Mouse (Mus musculus) 3134 (cell line): ENCODE data around the gene Prpf3.
"Not testable (repeated sequence)": the region's sequence is repeated elsewhere in the genome, so short reads cannot be mapped to it uniquely, and the experiment has no call there.

Experiments
- DNase-seq: peaks from one replicate; pipeline ENCODE4 v3.0.0-alpha.2; 2011; ENCODE audit warnings: low spot score; ENCODE audit not compliant: insufficient read length; ENCODE audit errors: extremely low read depth

Gene Prpf3

DNA sequence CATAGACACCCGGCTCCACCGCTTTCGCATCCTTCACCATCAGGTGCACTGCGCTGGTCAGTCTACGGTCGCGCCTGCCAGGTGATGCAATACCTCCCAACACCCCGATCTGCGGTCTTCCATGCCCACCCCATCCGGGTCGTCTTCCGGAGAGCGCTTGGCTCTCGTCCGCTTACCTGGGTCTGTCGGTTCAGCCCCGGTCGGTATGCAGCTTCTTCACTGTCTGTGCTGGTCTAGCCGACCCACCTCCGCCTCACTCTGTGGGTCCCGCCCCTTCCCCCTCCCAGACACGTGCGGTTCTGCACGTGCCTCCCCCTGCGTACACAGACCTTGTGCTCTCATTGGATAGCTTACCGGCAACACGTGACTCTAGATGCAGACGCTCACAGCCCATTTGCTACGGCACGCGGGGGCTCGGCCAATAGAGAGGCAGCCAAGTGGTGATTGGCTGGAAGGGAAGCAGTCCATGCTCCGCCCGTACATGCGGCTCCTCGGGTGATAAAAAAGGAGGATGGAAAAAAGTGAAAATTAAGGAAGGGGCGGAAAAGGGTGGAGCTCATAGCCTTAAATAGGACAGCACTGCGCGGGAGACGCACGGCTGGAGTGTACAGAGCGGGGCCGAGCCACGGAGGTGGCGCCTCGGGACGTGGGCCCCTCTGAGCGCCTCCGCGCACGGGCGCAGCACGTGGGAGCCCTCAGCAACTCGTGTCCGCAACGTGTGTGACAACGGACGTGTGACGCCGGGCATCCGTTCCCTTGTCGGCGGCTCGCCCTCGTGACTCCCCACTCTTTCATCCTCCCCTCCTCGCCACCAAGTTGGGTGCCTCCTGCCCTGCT, 26.5 kb upstream of the Prpf3 start, which contains the start of gene Ciart:
Gene Ciart (minus strand): TSS at position 273 of the 837 bp plus-strand sequence.
- DNase-seq, result peak; percentile 92

GRCm38 (mm10) chr3:95879063-95879462, 23.4 kb upstream of the Prpf3 start:
- no peak for DNase-seq

DNA sequence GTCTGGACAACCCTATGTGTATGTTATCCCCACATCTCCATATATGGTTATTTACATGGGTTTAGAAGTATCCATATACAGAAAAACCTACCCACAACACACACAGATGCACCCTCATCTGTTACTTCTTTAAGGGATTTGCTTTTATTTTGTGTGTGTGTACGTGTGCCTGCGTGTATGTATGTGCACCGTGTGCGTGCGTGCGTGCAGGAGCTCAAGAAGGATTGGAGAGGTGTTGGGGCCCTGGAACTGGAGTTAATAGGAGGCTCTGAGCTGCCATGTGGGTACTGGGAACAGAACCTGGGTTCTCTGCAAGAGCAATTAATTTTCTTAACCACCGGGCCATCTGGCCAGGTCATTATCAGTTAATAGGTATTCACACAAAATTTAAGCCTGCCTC, 16.4 kb upstream of the Prpf3 start:
- DNase-seq, result no peak

- DNase-seq, result peak; percentile 90
Measured at GRCm38 (mm10) chr3:95871392-95871867, 15.7 kb upstream of the Prpf3 start, which contains the start of gene Mrps21. Gene Mrps21 (minus strand): TSS chr3:95871519.

DNA sequence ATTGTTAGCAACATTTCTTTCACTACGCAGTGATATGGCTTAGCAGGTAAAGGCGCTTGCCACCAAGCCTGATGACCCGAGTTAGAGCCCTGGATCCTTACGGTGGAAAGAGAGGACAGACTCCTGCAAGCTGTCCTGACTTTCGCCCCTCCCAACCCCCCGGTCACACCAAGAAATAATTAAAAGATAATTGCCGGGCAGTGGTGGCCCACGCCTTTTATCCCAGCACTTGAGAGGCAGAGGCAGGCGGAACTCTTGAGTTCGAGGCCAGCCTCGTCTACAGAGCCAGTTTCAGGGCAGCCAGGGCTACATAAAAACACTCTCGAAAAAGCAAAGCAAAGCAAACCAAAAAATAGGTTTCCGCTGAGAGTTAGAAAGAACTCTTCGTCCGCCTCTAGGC, 15.3 kb upstream of the Prpf3 start:
- DNase-seq, result no peak

GRCm38 (mm10) chr3:95867408-95867807, 11.7 kb upstream of the Prpf3 start:
- no peak for DNase-seq

GRCm38 (mm10) chr3:95866071-95866470, 10.4 kb upstream of the Prpf3 start:
- no peak for DNase-seq

- no peak for DNase-seq
Measured at GRCm38 (mm10) chr3:95865571-95865970, 9.9 kb upstream of the Prpf3 start.

DNA sequence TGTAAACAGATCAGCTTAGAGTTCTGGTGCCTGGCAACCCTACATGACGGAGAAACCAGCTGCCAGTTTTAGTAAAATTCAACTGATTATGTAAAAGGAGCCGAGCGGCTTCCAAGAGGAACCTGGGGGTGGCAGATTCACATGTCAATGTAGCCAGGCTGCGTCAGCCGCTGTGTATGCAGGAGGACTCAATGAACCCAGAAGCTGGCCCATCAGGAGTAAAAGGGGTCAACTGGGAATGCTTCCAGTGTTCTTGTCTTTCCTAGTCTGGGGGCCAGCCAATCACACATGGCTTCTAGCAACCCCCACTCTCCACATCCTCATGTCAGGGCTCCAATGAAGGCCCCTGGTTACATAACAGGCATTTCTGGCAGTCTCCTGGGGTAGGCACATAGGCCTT, 9.4 kb upstream of the Prpf3 start:
- DNase-seq, result no peak

- DNase-seq, result no peak
Measured at GRCm38 (mm10) chr3:95863578-95863977, 7.9 kb upstream of the Prpf3 start.

DNA sequence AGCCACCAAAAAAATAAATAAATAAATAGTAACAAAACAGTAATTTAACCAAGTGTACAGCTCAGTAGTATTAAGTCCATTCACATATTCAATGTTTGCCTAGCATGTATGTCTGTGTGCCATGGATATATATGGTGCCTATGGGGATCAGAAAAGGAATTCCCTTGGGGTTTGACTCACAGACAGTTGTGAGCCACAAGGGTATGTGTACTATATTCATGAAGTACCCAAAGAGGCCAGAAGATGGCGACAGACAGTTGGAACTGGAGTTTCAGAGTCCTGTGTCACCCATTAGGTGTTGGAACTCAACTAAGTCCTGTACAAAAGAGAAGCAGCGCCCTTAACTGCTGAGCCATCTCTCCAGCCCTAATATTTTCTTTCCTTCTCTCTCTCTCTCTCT, 6.1 kb upstream of the Prpf3 start:
- peak; percentile 55 for DNase-seq

DNA sequence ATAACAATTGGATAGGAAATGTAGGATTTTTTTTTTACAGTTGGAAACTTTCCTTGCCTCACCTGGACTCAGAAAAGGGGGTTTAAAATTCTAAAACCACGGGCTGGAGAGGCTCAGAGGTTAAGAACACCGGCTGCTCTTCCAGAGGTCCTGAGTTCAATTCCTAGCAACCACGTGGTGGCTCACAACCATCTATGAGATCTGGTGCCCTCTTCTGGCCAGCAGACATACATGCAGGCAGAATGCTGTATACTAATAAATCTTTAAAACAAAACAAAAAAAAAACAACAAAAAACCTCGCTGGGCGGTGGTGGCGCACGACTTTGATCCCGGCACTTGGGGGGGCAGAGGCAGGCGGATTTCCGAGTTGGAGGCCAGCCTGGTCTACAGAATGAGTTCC, 5.5 kb upstream of the Prpf3 start:
- peak; percentile 50 for DNase-seq

- DNase-seq, result no peak
Measured at GRCm38 (mm10) chr3:95860323-95860722, 4.6 kb upstream of the Prpf3 start.

GRCm38 (mm10) chr3:95858278-95858677, 2.6 kb upstream of the Prpf3 start:
- not testable (repeated sequence) for DNase-seq

DNA sequence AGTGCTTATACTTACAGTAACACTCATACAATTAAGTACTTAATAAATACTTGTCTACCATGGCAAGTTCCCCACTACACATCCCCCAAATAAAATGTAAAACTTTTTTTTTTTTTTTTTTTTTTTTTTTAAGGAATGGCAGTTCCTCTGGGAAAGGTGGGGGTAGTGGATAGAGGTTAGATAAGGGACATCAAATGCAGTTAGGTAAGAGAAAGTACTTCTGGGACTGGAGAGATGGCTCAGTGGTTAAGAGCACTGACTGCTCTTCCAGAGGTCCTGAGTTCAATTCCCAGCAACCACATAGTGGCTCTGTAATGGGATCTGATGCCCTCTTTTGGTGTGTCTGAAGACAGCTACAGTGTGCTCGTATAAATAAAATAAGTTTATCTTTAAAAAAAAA, 1.4 kb upstream of the Prpf3 start:
- not testable (repeated sequence) for DNase-seq

DNA sequence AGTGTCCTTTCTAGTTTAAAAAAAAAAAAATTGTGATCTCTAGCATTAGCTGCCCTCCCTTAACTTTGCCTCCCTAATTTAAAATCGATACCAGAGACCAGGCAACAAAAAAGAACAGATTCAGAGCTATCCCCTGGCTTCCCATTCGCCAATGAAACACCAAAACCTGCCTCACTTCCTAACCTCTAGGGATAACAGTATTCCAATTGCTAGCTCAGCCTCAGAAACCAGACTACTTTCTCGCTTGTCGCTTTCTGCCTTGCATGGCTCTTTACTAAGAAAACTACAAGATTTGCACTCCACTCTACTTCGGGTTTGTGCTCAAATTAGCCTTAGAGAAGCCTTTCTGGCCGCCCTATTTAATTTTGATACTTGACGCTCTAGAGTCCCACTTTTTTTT, 430 bp upstream of the Prpf3 start:
- no peak for DNase-seq

GRCm38 (mm10) chr3:95851317-95851716, 4.4 kb downstream of the Prpf3 start:
- DNase-seq, result no peak

GRCm38 (mm10) chr3:95850611-95851010, 5.1 kb downstream of the Prpf3 start:
- DNase-seq, result no peak

DNA sequence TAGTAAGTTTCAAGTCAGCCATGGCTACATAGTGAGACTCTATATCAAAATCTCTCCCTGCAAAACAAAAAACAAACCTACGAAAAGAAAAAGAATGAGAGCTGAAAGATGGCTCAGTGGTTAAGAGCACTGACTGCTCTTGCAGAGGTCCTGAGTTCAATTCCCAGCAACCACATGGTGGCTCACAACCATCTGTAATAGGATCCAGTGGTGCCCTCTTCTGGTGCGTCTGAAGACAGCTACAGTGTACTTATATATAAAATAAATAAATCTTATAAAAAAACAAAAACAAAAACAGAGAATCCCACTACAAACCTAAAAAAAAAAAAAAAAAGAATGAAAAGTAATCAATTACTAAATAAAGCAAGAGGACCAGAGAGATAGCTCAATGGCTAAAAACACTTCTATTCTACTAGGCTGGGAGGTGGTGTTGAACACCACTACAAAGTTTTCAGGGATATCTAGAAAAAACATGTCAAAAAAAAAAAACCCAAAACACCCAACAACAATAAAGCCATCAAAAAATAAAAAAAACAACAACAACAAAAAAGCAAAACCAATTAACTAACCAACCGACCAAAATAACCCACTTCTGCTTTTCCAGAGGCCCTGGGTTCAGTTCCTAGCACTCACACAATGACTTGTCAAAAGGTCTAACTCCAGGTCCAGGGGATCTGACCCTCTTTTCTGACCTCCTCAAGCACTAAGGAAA, 13.0 kb downstream of the Prpf3 start:
- no peak for DNase-seq

- no peak for DNase-seq
Measured at GRCm38 (mm10) chr3:95839250-95839649, 16.4 kb downstream of the Prpf3 start.

DNA sequence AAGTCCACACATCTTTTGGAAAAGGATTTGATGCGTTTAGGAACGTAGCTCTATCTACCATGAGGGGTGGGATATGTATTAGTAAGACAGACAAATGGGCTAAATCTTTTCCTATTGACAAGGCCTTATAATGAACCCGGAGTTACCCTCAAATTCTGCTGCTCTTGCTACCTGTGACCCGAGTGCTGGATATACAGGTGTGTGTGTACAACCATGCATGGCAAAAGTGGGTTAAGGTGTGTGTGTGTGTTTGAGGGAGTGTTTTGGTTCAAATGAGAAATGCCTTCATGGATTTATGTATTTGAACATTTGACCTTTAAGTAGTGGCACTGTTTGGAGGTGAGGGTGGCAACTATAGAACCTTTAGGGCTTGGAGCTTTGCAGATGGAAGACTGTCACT, 26.6 kb downstream of the Prpf3 start:
- DNase-seq, result no peak

- DNase-seq, result no peak
Measured at GRCm38 (mm10) chr3:95826275-95826674, 29.4 kb downstream of the Prpf3 start.
